Mouse (Mus musculus) myocyte (in vitro differentiated cells): ENCODE data around the gene Atcay.

ENCODE experiments used
- E2F4 ChIP-seq: IDR thresholded peaks from one replicate; pipeline ENCODE4 v1.6.1; 2011; ENCODE audit warnings: mild to moderate bottlenecking, control low read depth, moderate library complexity; ENCODE audit not compliant: insufficient read depth
- TCF12 ChIP-seq: IDR thresholded peaks from one replicate; pipeline ENCODE4 v1.6.1; 2011; ENCODE audit warnings: mild to moderate bottlenecking, control low read depth; ENCODE audit not compliant: poor library complexity, insufficient read depth, severe bottlenecking

GRCm38 (mm10) chr10:81191342-81191982 is 39.2 kb downstream of the Atcay start:
- TF ChIP-seq E2F4 (no peak), TCF12 (no peak)
